Mouse (Mus musculus) limb, embryonic 15.5 days (tissue): Measurements from ENCODE around the gene Nuak2. TPM values are rescaled to one million over a fixed set of nuclear protein-coding genes. Genes with fewer than 3 reads are reported as not detected.

Experiments used
- ATAC-seq: fragments of 200-750 bp; cut with Nextera tagmentation; 2 replicates; pipeline ENCODE4 v1.8.0; 2017; ENCODE audit warnings: low read depth, moderate TSS enrichment; ENCODE audit not compliant: insufficient number of reproducible peaks, low FRiP score, low TSS enrichment
- H3K27ac ChIP-seq: fragments of 300-500 bp; sonication (generic); 2 replicates; pipeline ENCODE4 v1.5.1; 2015; ENCODE audit warnings: moderate library complexity, mild to moderate bottlenecking, inconsistent platforms
- H3K27me3 ChIP-seq: fragments of 300-500 bp; sonication (generic); 2 replicates; pipeline ENCODE4 v1.6.1; 2015; ENCODE audit warnings: inconsistent platforms
- H3K36me3 ChIP-seq: fragments of 300-500 bp; sonication (generic); 2 replicates; pipeline ENCODE4 v1.6.1; 2015; ENCODE audit warnings: inconsistent platforms
- H3K4me1 ChIP-seq: fragments of 300-500 bp; sonication (generic); 2 replicates; pipeline ENCODE4 v1.6.1; 2015; ENCODE audit warnings: inconsistent platforms
- H3K4me2 ChIP-seq: fragments of 300-500 bp; sonication (generic); 2 replicates; pipeline ENCODE4 v1.6.1; 2015; ENCODE audit warnings: mild to moderate bottlenecking, inconsistent platforms
- H3K4me3 ChIP-seq: fragments of 300-500 bp; sonication (generic); 2 replicates; pipeline ENCODE4 v1.5.1; 2015; ENCODE audit warnings: mild to moderate bottlenecking, inconsistent platforms
- H3K9ac ChIP-seq: fragments of 300-500 bp; sonication (generic); 2 replicates; pipeline ENCODE4 v1.6.1; 2015; ENCODE audit warnings: inconsistent platforms
- H3K9me3 ChIP-seq: fragments of 300-500 bp; sonication (generic); 2 replicates; pipeline ENCODE4 v1.6.1; 2016; ENCODE audit warnings: inconsistent platforms
- WGBS: fragments of 180-500 bp; shearing (Covaris S2); methylation state at CpG from one replicate; pipeline ENCODE4 v1.1.7; 2015; 5-methylcytosine and 5-hydroxymethylcytosine counted together
- polyA plus RNA-seq: library from polyadenylated mRNA; unstranded; fragments of >200 nt; fragmentation: Nextera tagmentation; extraction: Ambion mirVana; gene quantifications from 2 replicates; pipeline ENCODE4 v1.2.1, GENCODE M21; 2015

Gene Nuak2
- polyA plus RNA-seq, 1 experiment from 2014 or later: 6.9 TPM

DNA sequence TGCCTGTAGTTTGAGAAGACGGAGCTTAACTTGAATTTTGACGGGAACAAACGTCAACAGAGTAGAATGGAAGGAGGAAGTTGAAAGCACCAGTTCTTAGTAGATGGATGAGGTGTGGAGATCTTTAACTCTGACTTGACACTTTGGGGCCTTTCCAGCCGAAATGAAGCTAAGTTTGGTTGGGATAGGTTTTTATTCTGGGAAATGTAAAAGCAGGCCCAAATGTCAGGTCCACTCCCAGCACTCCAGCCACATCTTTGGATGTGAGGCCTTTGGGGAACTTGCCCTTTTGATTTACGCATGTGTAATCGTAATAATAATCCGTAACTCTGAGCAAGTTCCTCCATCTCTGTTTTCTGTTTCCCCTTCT is 684 bp downstream of the Nuak2 start:
- Histone ChIP-seq H3K27ac (no peak overlapping the region), H3K4me1 (peaks cover 36% of the 10 kb centered on the region), H3K9ac (peak overlapping the region; percentile 18), H3K9me3 (no peaks in the 10 kb centered on the region), H3K4me2 (peak overlapping the region; percentile 90), H3K36me3 (no peaks in the 10 kb centered on the region), H3K4me3 (peak overlapping the region; percentile 50), H3K27me3 (peaks cover 36% of the 10 kb centered on the region)
- WGBS: 38% methylated on average over 7 of the region's 7 CpGs
- ATAC-seq: no peak

DNA sequence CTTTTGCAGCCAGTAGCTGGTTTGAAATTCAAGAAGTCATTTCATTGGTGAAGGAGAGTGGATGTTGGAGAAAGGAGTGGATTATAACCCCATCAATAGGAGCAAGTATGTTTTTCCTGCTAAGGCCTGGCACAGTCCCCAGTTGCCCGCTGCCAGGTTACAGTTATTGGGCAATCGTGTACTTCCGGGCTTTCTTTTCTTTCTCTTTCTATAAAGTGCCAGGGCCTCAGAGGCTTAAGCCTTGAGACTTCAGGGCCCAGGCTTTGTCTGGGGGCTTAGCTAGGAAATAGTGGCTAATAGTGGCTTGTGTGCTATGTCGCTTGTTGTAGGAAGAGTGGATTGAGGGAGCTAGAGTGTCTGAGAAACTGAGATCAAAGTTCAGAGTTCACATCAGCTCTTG is 1.5 kb downstream of the Nuak2 start:
- H3K9me3 ChIP-seq: no peaks in the 10 kb centered on the region
- H3K4me1 ChIP-seq: peaks cover 38% of the 10 kb centered on the region
- WGBS: 69% methylated on average over 4 of the region's 4 CpGs
- H3K4me3 ChIP-seq: peak overlapping the region; percentile 50
- peak overlapping the region; percentile 25 for H3K4me2 ChIP-seq
- no peak overlapping the region for H3K27ac ChIP-seq
- peaks cover 36% of the 10 kb centered on the region for H3K27me3 ChIP-seq
- H3K9ac ChIP-seq: no peak overlapping the region
- no peak for ATAC-seq
- H3K36me3 ChIP-seq: no peaks in the 10 kb centered on the region

DNA sequence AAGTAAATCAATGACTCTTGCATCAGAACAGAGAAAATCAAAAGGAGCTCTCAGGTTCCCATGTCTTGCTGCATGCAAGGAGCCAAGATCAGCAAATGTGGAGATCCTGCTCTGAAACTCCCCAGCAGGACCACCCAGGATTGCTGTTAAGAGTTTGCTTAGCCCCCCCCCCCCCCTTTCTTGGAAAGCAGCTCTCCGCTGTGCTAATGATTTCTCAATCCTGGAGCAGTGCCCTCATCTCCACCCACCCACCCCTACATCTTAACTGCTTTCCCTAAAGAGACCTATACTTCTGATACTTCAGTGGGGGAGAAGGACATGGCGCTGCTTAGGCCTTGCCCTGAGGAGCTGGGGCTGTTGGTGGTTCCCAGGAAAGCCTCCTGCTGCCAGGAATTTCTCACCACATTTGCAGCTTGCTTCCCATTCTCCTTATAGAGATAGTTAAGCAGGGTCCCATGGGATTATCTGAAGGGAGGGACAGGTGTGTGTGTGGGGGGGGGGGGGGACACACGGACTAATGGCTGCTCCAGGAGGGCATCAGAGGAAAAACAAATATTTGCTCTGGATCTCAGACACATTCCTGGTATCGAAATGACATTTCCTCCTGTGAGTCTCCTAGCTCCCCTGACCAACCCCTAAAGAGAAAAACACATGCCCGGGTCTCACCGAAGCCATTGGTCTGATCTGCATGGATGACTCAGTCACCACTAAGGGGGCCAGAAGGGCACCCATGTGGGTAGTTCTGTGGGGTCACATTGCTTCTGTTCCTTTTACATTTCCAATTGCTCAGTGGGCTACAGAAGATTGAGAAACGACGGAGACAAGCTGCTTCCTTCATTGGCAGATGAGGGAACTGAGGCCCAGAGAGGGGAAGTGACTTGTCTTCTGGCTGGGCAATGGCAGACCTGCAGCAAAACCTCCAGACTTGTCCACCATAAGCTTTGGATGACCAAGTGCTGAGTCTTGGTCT is 2.3 kb downstream of the Nuak2 start:
- Histone ChIP-seq H3K4me3 (peak overlapping the region; percentile 50; the same call in 1 of the 2 replicates), H3K9ac (no peak overlapping the region), H3K36me3 (no peaks in the 10 kb centered on the region), H3K27me3 (peaks cover 36% of the 10 kb centered on the region), H3K4me2 (peak overlapping the region; percentile 25), H3K4me1 (peaks cover 43% of the 10 kb centered on the region), H3K27ac (peak overlapping the region; percentile 38; the same call in 1 of the 2 replicates), H3K9me3 (no peaks in the 10 kb centered on the region)
- no peak for ATAC-seq
- WGBS: 30% methylated on average over 8 of the region's 8 CpGs

DNA sequence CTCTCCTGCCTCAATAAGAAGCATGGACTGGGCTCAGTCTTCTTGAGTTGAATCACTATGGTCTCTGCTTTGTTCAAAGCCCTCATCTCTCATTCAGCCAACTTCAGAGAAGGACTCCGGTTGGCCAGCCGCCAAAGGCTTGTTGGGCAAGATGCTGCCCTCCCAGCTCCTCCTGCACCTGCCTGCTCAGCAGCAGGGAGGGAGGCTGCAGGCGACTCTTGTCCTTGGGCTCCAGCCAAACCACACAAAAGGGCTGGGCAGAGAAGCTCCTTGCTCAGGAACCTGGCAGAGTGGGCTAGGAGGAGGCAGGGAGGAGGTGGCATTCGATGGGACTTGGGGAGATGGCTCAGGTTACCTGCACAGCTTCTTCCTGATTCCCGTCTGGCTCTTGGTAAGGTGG is 3.3 kb downstream of the Nuak2 start:
- Histone ChIP-seq H3K4me3 (no peak overlapping the region), H3K4me2 (no peak overlapping the region), H3K9me3 (no peaks in the 10 kb centered on the region), H3K27ac (no peak overlapping the region), H3K36me3 (no peaks in the 10 kb centered on the region), H3K27me3 (peaks cover 27% of the 10 kb centered on the region), H3K9ac (no peak overlapping the region), H3K4me1 (peaks cover 43% of the 10 kb centered on the region)
- 40% methylated on average over 5 of the region's 5 CpGs for whole genome bisulfite sequencing
- ATAC-seq: no peak

DNA sequence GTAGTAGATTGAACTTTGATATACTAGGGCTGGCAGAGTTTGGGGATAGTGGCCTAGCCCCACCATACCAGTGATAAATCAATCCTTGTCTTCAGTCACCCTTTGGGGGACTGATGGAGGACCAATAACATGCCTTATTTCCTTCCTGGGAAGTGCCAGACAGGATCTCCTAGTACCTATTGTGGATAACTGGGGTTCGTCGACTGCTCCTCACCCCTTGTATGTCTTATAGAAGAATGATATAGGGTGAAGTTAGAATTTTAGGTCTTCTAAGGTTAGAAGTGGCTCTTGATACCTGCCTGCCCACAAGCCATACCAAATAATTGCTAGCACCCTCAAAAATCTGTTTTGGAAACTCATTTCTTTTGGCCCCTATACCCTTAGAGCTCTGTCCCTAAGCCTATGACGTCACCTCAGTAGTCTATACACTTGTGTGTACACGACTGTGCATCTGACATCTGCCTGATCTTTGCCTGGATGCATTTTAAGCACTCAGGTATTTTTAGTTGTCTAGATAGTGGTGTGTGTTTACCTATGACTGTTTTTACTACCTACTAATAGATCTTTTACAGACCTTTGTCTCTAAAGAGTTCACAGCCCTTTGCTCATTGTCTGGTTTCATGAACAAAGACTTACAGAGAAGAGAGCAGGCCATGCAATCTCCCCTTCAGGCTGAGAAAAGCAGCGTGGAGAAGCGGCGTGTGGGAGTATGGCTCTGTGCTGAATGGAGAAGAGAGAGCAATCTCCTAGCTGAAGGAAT is 6.1 kb downstream of the Nuak2 start:
- H3K9me3 ChIP-seq: no peaks in the 10 kb centered on the region
- ATAC-seq: no peak
- peaks cover 38% of the 10 kb centered on the region for H3K4me1 ChIP-seq
- H3K27ac ChIP-seq: no peak overlapping the region
- peaks cover 5% of the 10 kb centered on the region for H3K27me3 ChIP-seq
- WGBS: 71% methylated on average over 7 of the region's 7 CpGs
- no peak overlapping the region for H3K4me2 ChIP-seq
- H3K9ac ChIP-seq: no peak overlapping the region
- no peak overlapping the region for H3K4me3 ChIP-seq
- no peaks in the 10 kb centered on the region for H3K36me3 ChIP-seq

DNA sequence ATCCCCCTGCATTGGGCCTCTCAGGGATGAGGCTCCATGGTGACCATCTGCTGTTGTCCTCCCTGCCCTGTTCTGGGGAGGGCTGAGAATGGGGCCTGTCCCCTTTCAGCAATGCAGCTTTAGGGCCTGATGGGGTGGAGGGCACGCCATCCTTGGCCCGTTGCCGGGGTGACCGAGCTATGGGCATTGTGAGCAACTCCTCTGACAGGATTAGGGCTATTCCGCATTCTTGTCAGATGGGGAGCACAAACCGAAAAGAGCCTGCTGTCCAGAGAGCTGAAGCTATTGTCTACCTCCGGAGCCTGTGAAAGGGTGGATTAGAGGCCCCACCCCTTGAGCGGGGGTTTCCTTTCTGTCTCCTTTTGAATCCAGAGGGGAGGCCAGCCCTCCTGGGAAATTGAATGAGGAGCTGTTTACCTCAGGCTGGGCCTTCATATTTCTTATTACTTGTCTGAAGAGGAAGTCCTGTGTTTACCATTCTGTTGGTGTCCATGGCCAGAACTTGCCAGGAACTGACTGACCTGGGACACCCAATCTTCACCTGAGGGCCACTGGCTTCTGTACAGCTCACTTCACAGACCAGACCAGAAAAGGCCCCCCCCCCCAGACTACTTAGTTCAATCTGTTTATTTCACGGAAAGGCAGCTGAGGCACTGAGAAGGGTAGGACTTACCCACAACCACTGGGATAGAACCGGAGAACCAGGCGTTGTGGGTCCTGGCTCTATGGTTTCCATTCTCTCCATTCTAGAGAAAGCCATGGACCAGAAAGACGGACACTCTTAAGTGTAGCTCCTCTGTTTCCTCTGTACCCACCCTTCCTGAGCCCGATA is 7.0 kb downstream of the Nuak2 start:
- Histone ChIP-seq H3K4me1 (peaks cover 29% of the 10 kb centered on the region), H3K27ac (no peak overlapping the region), H3K4me3 (no peak overlapping the region), H3K9ac (no peak overlapping the region), H3K36me3 (no peaks in the 10 kb centered on the region), H3K27me3 (no peaks in the 10 kb centered on the region), H3K4me2 (no peak overlapping the region), H3K9me3 (no peaks in the 10 kb centered on the region)
- 50% methylated on average over 13 of the region's 13 CpGs for WGBS
- ATAC-seq: no peak

DNA sequence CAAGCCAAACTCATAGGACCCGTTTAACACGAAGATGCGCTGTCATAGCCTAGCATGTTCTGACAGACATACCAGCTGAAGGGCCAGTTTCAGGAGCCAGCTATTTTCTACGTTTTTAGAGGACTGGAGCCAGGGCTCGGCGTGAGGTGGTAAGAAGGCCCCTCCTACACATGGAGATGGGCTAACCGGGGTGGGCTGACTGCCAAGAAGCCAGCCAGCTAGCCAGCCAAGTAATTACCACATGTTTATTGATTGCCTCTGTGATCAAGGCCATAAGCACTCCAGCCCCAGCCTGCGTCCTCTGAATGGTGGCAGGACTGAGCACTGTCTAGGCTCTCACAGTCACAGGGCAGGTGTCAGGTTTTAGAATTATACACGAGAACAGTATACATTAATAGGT is 10.9 kb downstream of the Nuak2 start:
- no peak for ATAC-seq
- 36% methylated on average over 9 of the region's 9 CpGs for WGBS

DNA sequence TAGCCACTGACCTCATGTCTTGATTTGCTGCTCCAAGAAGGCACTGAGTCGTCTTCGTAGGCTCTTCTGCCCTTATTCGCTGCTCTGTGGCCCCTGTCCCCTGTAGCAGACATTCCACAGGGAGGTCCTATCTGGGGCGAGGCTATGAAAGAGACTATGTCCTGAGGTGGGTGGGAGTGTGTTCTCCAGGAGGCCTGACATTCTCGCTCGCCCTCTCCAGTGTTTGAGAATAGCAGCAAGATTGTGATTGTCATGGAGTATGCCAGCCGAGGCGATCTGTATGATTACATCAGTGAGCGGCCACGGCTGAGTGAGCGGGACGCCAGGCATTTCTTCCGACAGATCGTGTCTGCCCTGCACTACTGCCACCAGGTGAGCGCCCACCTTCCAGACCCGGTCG is 11.6 kb downstream of the Nuak2 start:
- no peaks in the 10 kb centered on the region for H3K27me3 ChIP-seq
- no peak for ATAC-seq
- peaks cover 11% of the 10 kb centered on the region; the same call in 1 of the 2 replicates for H3K4me1 ChIP-seq
- H3K9ac ChIP-seq: no peak overlapping the region
- H3K4me3 ChIP-seq: no peak overlapping the region
- 81% methylated on average over 17 of the region's 17 CpGs for WGBS
- H3K36me3 ChIP-seq: no peaks in the 10 kb centered on the region
- H3K4me2 ChIP-seq: no peak overlapping the region
- no peaks in the 10 kb centered on the region for H3K9me3 ChIP-seq
- no peak overlapping the region for H3K27ac ChIP-seq

More for the DNA sequence above, 10.9 kb downstream of the Nuak2 start:
- Histone ChIP-seq H3K27me3 (no peaks in the 10 kb centered on the region), H3K4me3 (no peak overlapping the region), H3K36me3 (no peaks in the 10 kb centered on the region), H3K9ac (no peak overlapping the region), H3K27ac (no peak overlapping the region), H3K9me3 (no peaks in the 10 kb centered on the region), H3K4me1 (peaks cover 13% of the 10 kb centered on the region; the same call in 1 of the 2 replicates), H3K4me2 (no peak overlapping the region)

DNA sequence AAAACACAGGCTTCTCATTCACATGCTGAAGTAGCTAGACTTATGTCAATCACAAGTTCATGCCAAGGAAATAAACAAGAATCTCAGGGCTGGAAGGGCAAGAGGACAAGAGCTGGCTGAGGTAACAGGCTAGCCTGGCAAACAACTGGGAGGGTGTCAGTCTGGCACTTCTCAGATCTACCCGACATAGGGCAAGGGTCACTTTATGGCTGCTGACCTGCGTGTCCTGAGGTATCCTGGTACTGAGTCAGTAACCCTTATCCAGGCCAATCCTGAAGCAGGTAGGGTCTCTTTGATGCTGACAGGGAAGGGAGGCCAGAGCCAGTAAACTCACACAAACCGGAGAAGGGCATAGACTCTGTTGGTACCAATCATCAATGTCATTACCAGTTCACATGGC is 12.6 kb downstream of the Nuak2 start:
- 59% methylated on average over 3 of the region's 3 CpGs for WGBS
- ATAC-seq: no peak
- Histone ChIP-seq H3K36me3 (no peaks in the 10 kb centered on the region), H3K27ac (no peak overlapping the region), H3K4me1 (peaks cover 10% of the 10 kb centered on the region), H3K4me3 (no peak overlapping the region), H3K4me2 (no peak overlapping the region), H3K9me3 (no peaks in the 10 kb centered on the region), H3K9ac (no peak overlapping the region), H3K27me3 (no peaks in the 10 kb centered on the region)

DNA sequence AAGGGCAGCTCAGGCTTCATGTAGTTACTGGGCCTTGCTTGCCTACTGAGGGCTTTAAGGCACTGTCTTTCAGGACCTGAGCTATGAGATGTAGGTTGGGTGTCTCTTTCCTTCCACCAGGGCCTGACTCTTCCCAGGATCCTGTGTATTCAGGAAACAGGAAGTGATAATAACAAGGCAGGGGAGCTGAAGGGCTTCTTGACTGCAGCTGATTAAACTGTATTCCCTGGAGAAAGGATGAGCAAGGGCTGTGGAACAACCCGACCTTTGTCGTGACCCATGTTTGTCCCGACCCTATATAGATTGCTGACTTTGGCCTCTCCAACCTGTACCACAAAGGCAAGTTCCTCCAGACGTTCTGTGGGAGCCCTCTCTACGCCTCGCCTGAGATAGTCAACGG is 13.7 kb downstream of the Nuak2 start:
- H3K4me3 ChIP-seq: no peak overlapping the region
- H3K36me3 ChIP-seq: no peaks in the 10 kb centered on the region
- no peak overlapping the region for H3K27ac ChIP-seq
- no peaks in the 10 kb centered on the region for H3K27me3 ChIP-seq
- no peak overlapping the region for H3K4me2 ChIP-seq
- H3K9ac ChIP-seq: no peak overlapping the region
- WGBS: 79% methylated on average over 7 of the region's 7 CpGs
- no peaks in the 10 kb centered on the region for H3K9me3 ChIP-seq
- no peak for ATAC-seq
- peaks cover 18% of the 10 kb centered on the region for H3K4me1 ChIP-seq

DNA sequence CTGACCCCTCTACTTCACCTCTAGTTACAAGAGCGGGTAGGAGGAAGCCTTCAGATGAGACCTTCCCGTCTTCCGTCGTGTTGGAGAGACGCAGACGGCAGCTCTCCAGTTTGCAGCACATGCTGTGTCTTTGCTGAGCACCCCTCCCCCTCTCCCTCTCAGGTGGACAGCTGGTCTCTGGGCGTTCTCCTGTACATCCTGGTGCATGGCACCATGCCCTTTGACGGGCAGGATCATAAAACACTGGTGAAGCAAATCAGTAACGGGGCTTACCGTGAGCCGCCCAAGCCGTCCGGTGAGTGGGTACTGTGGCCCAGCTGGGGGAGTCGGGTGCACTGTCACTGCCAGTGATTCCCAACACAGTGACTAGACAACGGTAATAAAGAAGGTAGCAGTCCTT is 14.5 kb downstream of the Nuak2 start:
- H3K27me3 ChIP-seq: no peaks in the 10 kb centered on the region
- no peak overlapping the region for H3K4me2 ChIP-seq
- peaks cover 24% of the 10 kb centered on the region for H3K4me1 ChIP-seq
- WGBS: 79% methylated on average over 15 of the region's 15 CpGs
- H3K36me3 ChIP-seq: no peaks in the 10 kb centered on the region
- H3K27ac ChIP-seq: no peak overlapping the region
- H3K4me3 ChIP-seq: no peak overlapping the region
- no peak for ATAC-seq
- no peak overlapping the region for H3K9ac ChIP-seq
- no peaks in the 10 kb centered on the region for H3K9me3 ChIP-seq
